Mouse (Mus musculus) small intestine, adult 2 months (tissue): ENCODE measurements around the gene Vcan. TPM values are rescaled to one million over a fixed set of nuclear protein-coding genes. Genes with fewer than 3 reads are reported as not detected.

ENCODE experiments used
- H3K27ac ChIP-seq: fragments of 200-500 bp; 2 replicates; pipeline ENCODE4 v1.5.1; 2012; ENCODE audit warnings: low read depth, low read length, control low read depth, inconsistent platforms; ENCODE audit not compliant: insufficient read depth
- H3K27me3 ChIP-seq: fragments of 200-500 bp; 2 replicates; pipeline ENCODE4 v1.6.1; 2012; ENCODE audit warnings: mild to moderate bottlenecking, moderate library complexity, low read length, inconsistent platforms; ENCODE audit not compliant: control insufficient read depth, insufficient read depth
- H3K36me3 ChIP-seq: fragments of 200-500 bp; 2 replicates; pipeline ENCODE4 v1.6.1; 2012; ENCODE audit warnings: mild to moderate bottlenecking, low read length, control low read depth, inconsistent platforms; ENCODE audit not compliant: control insufficient read depth, insufficient read depth
- H3K4me1 ChIP-seq: fragments of 200-500 bp; 2 replicates; pipeline ENCODE4 v1.6.1; 2012; ENCODE audit warnings: low read length, inconsistent platforms, mixed read lengths; ENCODE audit not compliant: control insufficient read depth, insufficient read depth, insufficient read length
- H3K4me3 ChIP-seq: fragments of 200-500 bp; 2 replicates; pipeline ENCODE4 v1.5.1; 2012; ENCODE audit warnings: low read depth, mild to moderate bottlenecking, control low read depth, inconsistent platforms, low read length, moderate library complexity
- CTCF ChIP-seq: fragments of 200-500 bp; IDR thresholded peaks from 2 replicates; pipeline ENCODE4 v1.5.1; 2012; ENCODE audit warnings: low read depth, mild to moderate bottlenecking, control low read depth, inconsistent platforms, low read length, moderate library complexity, mixed read lengths; ENCODE audit not compliant: insufficient replicate concordance, insufficient read length; ENCODE audit errors: extremely low read depth
- POLR2A ChIP-seq: fragments of 200-500 bp; IDR thresholded peaks from 2 replicates; pipeline ENCODE4 v1.6.1; 2012; ENCODE audit warnings: low read depth, mild to moderate bottlenecking, control low read depth, inconsistent platforms, low read length, moderate library complexity
- WGBS: fragments of 180-500 bp; shearing (Covaris S2); methylation state at CpG from one replicate; pipeline ENCODE4 v1.1.7; 2018; 5-methylcytosine and 5-hydroxymethylcytosine counted together
- polyA plus RNA-seq: library from polyadenylated mRNA; depleted of rRNA; stranded (reverse); fragments of >200 nt; gene quantifications from 2 replicates; pipeline ENCODE4 v1.2.3, GENCODE M21; 2012

Vcan gene
- polyA plus RNA-seq, 1 experiment, result 0.49 TPM

DNA sequence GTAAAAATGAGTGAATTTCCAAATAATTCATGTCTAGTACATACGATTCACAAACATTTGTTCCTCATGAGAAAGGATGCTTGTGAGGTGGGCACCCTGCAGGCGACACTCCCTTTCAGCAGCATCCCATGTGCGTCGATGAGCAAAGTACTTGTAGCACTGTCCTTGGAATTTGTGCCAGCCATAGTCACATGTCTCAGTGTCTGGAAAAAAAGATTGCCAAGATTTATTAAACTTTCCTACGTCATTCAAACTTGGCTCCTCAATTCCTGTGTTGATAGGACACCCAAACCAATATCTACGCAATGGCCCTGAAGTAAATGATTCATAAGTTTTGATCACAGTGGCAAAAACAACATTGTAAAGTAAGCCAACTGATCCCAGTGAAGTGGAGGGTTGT lies 62.6 kb downstream of the Vcan start:
- no peak overlapping the region for H3K4me3 ChIP-seq
- no peak for TF ChIP-seq POLR2A
- no peak for TF ChIP-seq CTCF
- no peaks in the 10 kb centered on the region for H3K36me3 ChIP-seq
- H3K27me3 ChIP-seq, result no peaks in the 10 kb centered on the region
- H3K27ac ChIP-seq, result no peak overlapping the region
- no peaks in the 10 kb centered on the region for H3K4me1 ChIP-seq
- WGBS, result 90% methylated on average over 6 of the region's 6 CpGs

DNA sequence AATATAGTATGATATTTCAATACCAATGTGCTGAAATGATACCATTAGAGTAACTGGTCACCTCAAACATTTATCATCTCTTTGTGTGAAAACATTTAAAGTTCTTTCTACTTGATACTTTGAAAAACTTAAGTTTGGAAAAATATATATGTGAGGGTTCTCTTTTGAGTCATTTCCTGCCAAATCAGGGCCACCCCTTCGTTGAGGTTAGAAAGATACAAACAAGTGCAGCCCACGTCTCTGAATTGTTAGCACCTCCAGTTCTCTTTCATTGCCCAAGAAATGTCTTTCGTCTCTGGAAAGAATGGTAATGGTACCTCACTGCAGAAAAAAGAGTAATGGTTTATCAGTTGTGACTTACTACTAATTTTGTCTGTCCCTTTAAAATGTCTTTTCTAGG lies 71.8 kb downstream of the Vcan start:
- 74% methylated on average over 3 of the region's 3 CpGs for WGBS

DNA sequence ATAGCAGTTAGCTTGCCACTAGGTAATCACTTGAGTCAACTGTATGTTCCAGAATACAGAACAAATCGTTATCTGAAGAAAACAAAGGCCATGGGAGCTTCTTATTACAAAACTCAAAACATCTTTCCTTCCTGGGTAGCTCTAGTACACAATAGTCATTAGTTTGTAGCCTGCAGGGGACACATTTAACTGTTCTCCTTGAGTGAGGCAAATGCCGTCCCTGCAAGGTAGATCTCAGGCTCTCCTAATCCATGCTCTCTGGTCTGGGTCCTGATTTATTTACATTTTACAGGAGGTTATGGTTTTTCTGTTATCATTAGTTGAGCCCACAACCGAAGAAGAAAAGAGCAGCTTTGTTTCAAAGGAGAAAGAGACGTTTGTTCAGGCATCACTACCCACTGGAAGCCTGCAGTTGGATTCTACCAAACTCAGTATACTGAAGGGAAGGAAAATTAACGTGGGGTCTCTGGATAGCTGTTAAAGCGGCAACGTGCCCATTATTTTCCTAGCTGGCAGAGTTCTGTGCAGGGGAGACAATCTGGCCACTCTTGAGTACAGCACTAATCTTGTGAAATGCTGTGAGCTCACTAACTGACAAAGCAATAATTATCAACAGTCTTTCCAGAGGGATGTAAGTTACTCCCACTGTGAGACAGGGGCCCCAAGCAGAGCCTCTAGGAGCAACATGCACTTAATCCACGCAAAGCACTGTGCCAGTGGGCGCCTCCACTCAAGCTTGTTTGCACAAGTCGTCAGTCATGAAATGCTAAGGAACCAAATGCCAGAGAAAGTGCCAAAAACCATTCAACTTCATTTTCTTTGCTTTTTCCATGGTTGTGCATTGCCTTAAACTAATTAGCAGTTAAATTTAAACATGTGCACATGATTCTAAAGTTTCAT lies 73.1 kb downstream of the Vcan start:
- H3K36me3 ChIP-seq, result no peaks in the 10 kb centered on the region
- no peak overlapping the region for H3K27ac ChIP-seq
- H3K4me3 ChIP-seq, result no peak overlapping the region
- no peaks in the 10 kb centered on the region for H3K4me1 ChIP-seq
- H3K27me3 ChIP-seq, result no peaks in the 10 kb centered on the region
- TF ChIP-seq POLR2A, result no peak
- TF ChIP-seq CTCF, result no peak
- 55% methylated on average over 10 of the region's 10 CpGs for WGBS

More for the DNA sequence above, 71.8 kb downstream of the Vcan start:
- no peaks in the 10 kb centered on the region for H3K36me3 ChIP-seq
- no peaks in the 10 kb centered on the region for H3K4me1 ChIP-seq
- no peaks in the 10 kb centered on the region for H3K27me3 ChIP-seq
- TF ChIP-seq CTCF, result no peak
- no peak for TF ChIP-seq POLR2A
- no peak overlapping the region for H3K27ac ChIP-seq
- H3K4me3 ChIP-seq, result no peak overlapping the region

DNA sequence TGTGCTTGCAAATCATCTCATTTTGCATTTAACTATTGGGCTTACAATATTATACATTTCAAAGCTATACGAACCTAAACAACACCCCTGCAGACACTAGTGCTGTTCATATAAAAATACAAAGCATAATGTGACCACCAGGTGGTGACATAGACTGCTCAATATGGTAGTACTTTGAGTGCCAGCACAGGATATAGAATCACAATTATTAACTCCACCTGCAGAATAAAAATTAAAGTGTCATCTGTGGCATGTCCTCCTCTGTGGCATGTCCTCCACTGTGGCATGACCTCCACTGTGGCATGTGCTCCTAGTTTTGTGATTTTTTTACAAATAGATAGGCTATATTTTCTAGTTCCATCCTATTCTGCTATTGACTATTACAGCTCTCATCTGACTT lies 74.2 kb downstream of the Vcan start:
- Histone ChIP-seq H3K36me3 (no peaks in the 10 kb centered on the region), H3K4me1 (no peaks in the 10 kb centered on the region), H3K27ac (no peak overlapping the region), H3K4me3 (no peak overlapping the region), H3K27me3 (no peaks in the 10 kb centered on the region)
- 32% methylated on average over 1 of the region's 1 CpGs for WGBS
- TF ChIP-seq CTCF (peak; percentile 34; the same call in 1 of the 2 replicates), POLR2A (no peak)

DNA sequence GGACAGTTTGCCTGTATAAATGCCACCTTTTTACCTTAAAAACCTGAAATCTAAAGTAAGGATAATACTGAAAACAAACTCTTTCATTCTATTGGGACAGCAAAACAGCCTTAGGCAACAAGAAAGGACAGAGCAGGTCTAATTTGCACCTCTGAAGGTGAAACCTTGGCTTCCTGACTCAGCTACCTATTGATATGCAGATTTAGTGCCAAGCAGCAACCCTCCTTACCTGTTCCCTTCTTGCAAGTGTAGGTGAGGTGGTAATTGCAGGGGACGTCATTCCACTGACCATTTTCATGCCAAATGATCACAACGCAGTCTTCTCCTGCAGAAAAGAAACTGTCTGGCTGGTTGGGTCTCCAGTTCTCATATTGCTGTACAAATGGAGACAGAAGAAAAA lies 80.6 kb downstream of the Vcan start:
- H3K27ac ChIP-seq, result no peak overlapping the region
- no peaks in the 10 kb centered on the region for H3K4me1 ChIP-seq
- WGBS, result 76% methylated on average over 2 of the region's 2 CpGs
- H3K27me3 ChIP-seq, result no peaks in the 10 kb centered on the region
- no peak for TF ChIP-seq POLR2A
- TF ChIP-seq CTCF, result no peak
- no peak overlapping the region for H3K4me3 ChIP-seq
- H3K36me3 ChIP-seq, result no peaks in the 10 kb centered on the region

DNA sequence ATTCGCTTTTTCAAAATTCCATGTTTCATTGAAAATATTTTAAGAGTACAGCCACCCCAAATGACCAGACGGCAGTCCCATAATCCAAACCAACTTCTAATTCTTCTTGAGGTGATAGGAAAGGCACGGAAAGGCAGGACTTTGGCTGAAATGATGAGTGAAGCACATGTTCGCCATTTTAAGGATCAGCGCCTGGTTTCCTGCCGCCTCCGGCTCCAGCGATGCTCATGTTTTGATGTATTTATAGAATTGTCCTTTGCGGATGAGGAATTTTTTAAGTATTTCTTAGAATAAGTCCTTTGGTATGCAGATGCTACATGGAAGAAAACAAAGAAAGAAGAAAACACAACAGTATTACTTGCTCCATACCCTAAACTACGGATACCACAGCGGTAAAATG lies 85.3 kb downstream of the Vcan start:
- TF ChIP-seq CTCF, result no peak
- TF ChIP-seq POLR2A, result no peak
- Histone ChIP-seq H3K27me3 (no peaks in the 10 kb centered on the region), H3K4me1 (no peaks in the 10 kb centered on the region), H3K36me3 (no peaks in the 10 kb centered on the region), H3K4me3 (no peak overlapping the region), H3K27ac (no peak overlapping the region)
- WGBS, result 94% methylated on average over 11 of the region's 11 CpGs

DNA sequence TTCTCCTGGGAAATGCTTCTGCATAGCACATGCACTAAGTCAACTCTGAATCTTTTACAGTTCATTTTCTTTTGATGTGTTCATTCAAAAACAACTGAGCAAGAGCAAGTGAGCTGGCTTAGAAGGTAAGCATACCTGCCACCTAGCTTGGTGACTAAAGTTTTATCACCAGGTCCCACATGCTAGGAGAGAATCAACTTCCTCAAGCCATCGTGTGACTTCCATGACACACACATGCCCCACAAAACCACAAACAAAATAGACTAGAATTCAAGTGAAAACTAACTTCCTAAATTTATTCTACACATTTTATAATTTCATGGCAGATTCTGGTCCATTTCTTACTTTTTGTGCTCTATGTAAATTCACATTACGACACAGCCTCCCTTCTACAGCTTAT lies 89.0 kb downstream of the Vcan start:
- Histone ChIP-seq H3K4me1 (no peaks in the 10 kb centered on the region), H3K27me3 (no peaks in the 10 kb centered on the region), H3K4me3 (no peak overlapping the region), H3K27ac (no peak overlapping the region), H3K36me3 (no peaks in the 10 kb centered on the region)
- 72% methylated on average over 2 of the region's 2 CpGs for WGBS
- TF ChIP-seq CTCF (no peak), POLR2A (no peak)
